Mouse (Mus musculus): ENCODE results near the gene Clec4f. TPM values are rescaled to one million over a fixed set of nuclear protein-coding genes. Genes with fewer than 3 reads are reported as not detected.
"Not testable (repeated sequence)": the region's sequence is repeated elsewhere in the genome, so short reads cannot be mapped to it uniquely, and the experiment has no call there.

Gene Clec4f
- polyA plus RNA-seq, 1 experiment from 2014 or later, result not detected

GRCm38 (mm10) chr6:83646715-83647114, 9.3 kb downstream of the Clec4f start:
- ATAC-seq, result no peak
- 82% methylated on average over 10 of the region's 10 CpGs for WGBS
- no peaks in the 10 kb centered on the region for H3K36me3 ChIP-seq (ENCODE audit: insufficient read depth, low read length)
- TF ChIP-seq CTCF (IDR thresholded peaks at IDR 0.05), result no peak
- no peak overlapping the region for H3K4me3 ChIP-seq (ENCODE audit: low read depth, low read length)
- DNase-seq (ENCODE audit: low spot score), result no peak
- no peak overlapping the region for H3K27ac ChIP-seq (ENCODE audit: low read length)
- no peaks in the 10 kb centered on the region for H3K9me3 ChIP-seq (ENCODE audit: low read length)
- no peak overlapping the region for H3K9ac ChIP-seq (replicated peaks; ENCODE audit: low read depth)
- H3K4me1 ChIP-seq (ENCODE audit: insufficient read depth, low read depth, low read length), result no peaks in the 10 kb centered on the region
- no peaks in the 10 kb centered on the region for H3K27me3 ChIP-seq (replicated peaks; ENCODE audit: insufficient read depth, low read length)
- no peak overlapping the region for H3K4me2 ChIP-seq (replicated peaks; ENCODE audit: low read depth, low read length)

- TF ChIP-seq CTCF (IDR thresholded peaks at IDR 0.05), result no peak
- no peak for TF ChIP-seq EP300 (IDR thresholded peaks at IDR 0.05)
- Histone ChIP-seq H3K4me2 (replicated peaks; ENCODE audit: low read depth, low read length) (no peak overlapping the region), H3K4me3 (ENCODE audit: low read depth, low read length) (no peak overlapping the region), H3K27me3 (replicated peaks; ENCODE audit: insufficient read depth, low read length) (no peaks in the 10 kb centered on the region), H3K36me3 (ENCODE audit: insufficient read depth, low read length) (no peaks in the 10 kb centered on the region), H3K27ac (ENCODE audit: low read length) (no peak overlapping the region), H3K9ac (replicated peaks; ENCODE audit: low read depth) (no peak overlapping the region), H3K4me1 (ENCODE audit: insufficient read depth, low read depth, low read length) (no peaks in the 10 kb centered on the region), H3K9me3 (ENCODE audit: low read length) (no peaks in the 10 kb centered on the region)
- ATAC-seq (no peak), DNase-seq (ENCODE audit: low spot score) (no peak)
- 60% methylated on average over 1 of the region's 1 CpGs for WGBS
Observed at GRCm38 (mm10) chr6:83635329-83635728, 20.7 kb downstream of the Clec4f start.

GRCm38 (mm10) chr6:83634631-83635030, 21.4 kb downstream of the Clec4f start:
- H3K4me1 ChIP-seq (ENCODE audit: insufficient read depth, low read depth, low read length), result not testable (repeated sequence)

DNA sequence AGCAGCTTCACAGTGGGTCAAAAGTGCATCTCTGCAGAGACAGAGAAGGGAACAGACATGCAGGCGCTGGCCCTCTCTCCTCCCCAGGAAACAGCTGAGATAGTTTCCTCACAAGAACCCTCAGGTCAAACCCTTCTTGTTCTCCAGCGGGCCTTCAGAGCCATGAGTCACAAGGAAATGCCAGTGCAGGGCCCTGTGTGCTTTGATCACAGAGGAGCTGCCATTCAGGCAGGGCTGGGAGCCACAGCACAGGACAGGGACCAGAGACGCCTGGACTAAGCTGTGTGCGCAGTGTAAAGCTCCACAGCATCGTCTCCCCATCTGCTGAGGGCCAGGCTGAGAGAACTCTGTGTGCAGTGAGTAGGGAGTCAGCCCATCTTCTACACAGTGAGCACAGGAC, 21.9 kb downstream of the Clec4f start:
- not testable (repeated sequence) for DNase-seq (ENCODE audit: low spot score); H3K9ac ChIP-seq (replicated peaks; ENCODE audit: low read depth); H3K9me3 ChIP-seq (ENCODE audit: low read length); H3K4me1 ChIP-seq (ENCODE audit: insufficient read depth, low read depth, low read length); H3K4me3 ChIP-seq (ENCODE audit: low read depth, low read length); H3K27me3 ChIP-seq (replicated peaks; ENCODE audit: insufficient read depth, low read length); H3K27ac ChIP-seq (ENCODE audit: low read length); H3K36me3 ChIP-seq (ENCODE audit: insufficient read depth, low read length); H3K4me2 ChIP-seq (replicated peaks; ENCODE audit: low read depth, low read length)
- 31% methylated on average over 5 of the region's 5 CpGs for WGBS
- peak; percentile 48 for ATAC-seq

More at GRCm38 (mm10) chr6:83634631-83635030, 21.4 kb downstream of the Clec4f start:
- 63% methylated on average over 4 of the region's 4 CpGs for WGBS
- H3K36me3 ChIP-seq (ENCODE audit: insufficient read depth, low read length); H3K27ac ChIP-seq (ENCODE audit: low read length); DNase-seq (ENCODE audit: low spot score); H3K4me2 ChIP-seq (replicated peaks; ENCODE audit: low read depth, low read length); ATAC-seq; H3K9ac ChIP-seq (replicated peaks; ENCODE audit: low read depth); H3K9me3 ChIP-seq (ENCODE audit: low read length); H3K4me3 ChIP-seq (ENCODE audit: low read depth, low read length); H3K27me3 ChIP-seq (replicated peaks; ENCODE audit: insufficient read depth, low read length): not testable (repeated sequence)

DNA sequence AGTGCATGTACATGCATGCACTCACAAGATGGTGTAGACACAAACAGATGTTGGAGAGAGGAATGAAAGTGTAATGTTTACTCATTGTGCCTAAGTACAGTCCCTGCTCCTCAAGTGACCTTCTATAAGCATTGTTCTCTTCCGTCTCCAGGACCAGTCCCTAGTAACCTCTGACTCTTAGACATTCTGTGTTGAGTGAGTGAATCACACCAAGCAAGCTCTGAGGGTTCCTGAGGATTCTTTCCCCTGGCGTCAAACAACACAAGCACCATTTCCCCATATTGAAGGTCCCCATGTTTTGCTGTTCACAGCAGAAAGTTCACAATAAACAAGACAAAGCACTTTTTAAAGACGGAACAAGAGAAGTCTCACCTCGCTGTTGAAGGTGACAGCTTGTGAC, 24.2 kb downstream of the Clec4f start:
- Histone ChIP-seq H3K4me2 (replicated peaks; ENCODE audit: low read depth, low read length) (no peak overlapping the region), H3K36me3 (ENCODE audit: insufficient read depth, low read length) (no peaks in the 10 kb centered on the region), H3K4me1 (ENCODE audit: insufficient read depth, low read depth, low read length) (no peaks in the 10 kb centered on the region), H3K4me3 (ENCODE audit: low read depth, low read length) (no peak overlapping the region), H3K9ac (replicated peaks; ENCODE audit: low read depth) (no peak overlapping the region), H3K27me3 (replicated peaks; ENCODE audit: insufficient read depth, low read length) (no peaks in the 10 kb centered on the region; the same call in 1 of the 2 replicates), H3K9me3 (ENCODE audit: low read length) (no peaks in the 10 kb centered on the region), H3K27ac (ENCODE audit: low read length) (no peak overlapping the region)
- ATAC-seq (peak; percentile 49), DNase-seq (ENCODE audit: low spot score) (no peak)
- 52% methylated on average over 4 of the region's 4 CpGs for WGBS
- TF ChIP-seq EP300 (IDR thresholded peaks at IDR 0.05) (no peak), CTCF (IDR thresholded peaks at IDR 0.05) (no peak)

DNA sequence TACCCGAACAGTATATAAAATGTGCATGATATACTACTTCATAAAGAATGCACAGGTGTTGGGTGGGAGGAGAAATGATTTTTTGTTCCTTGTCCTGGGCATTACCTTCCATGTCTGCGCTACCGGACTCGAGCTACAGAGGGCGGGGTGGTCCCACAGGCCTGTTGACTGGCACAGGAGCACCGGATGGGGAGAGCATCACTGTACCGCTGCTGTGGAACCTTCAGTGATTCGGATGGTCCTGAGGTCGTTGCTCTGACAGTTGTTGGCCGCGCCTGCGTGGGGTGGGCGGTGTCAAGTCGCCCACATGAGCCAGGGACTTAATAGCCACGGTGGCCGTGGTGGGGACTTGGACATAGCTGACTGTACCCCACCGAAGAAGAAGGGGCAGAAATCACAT, 29.2 kb downstream of the Clec4f start:
- Histone ChIP-seq H3K36me3 (ENCODE audit: insufficient read depth, low read length) (no peaks in the 10 kb centered on the region), H3K27ac (ENCODE audit: low read length) (no peak overlapping the region), H3K4me1 (ENCODE audit: insufficient read depth, low read depth, low read length) (no peaks in the 10 kb centered on the region), H3K27me3 (replicated peaks; ENCODE audit: insufficient read depth, low read length) (no peaks in the 10 kb centered on the region; the same call in 1 of the 2 replicates), H3K9ac (replicated peaks; ENCODE audit: low read depth) (no peak overlapping the region), H3K4me2 (replicated peaks; ENCODE audit: low read depth, low read length) (no peak overlapping the region), H3K9me3 (ENCODE audit: low read length) (no peaks in the 10 kb centered on the region), H3K4me3 (ENCODE audit: low read depth, low read length) (no peak overlapping the region)
- TF ChIP-seq CTCF (IDR thresholded peaks at IDR 0.05) (peak; percentile 26), EP300 (IDR thresholded peaks at IDR 0.05) (no peak)
- no peak for ATAC-seq
- 55% methylated on average over 17 of the region's 17 CpGs for WGBS
- DNase-seq (ENCODE audit: low spot score), result no peak

- 58% methylated on average over 9 of the region's 9 CpGs for WGBS
- Histone ChIP-seq H3K27me3 (replicated peaks; ENCODE audit: insufficient read depth, low read length) (no peaks in the 10 kb centered on the region), H3K4me2 (replicated peaks; ENCODE audit: low read depth, low read length) (no peak overlapping the region), H3K4me1 (ENCODE audit: insufficient read depth, low read depth, low read length) (no peaks in the 10 kb centered on the region), H3K36me3 (ENCODE audit: insufficient read depth, low read length) (no peaks in the 10 kb centered on the region), H3K9me3 (ENCODE audit: low read length) (no peaks in the 10 kb centered on the region), H3K27ac (ENCODE audit: low read length) (no peak overlapping the region), H3K4me3 (ENCODE audit: low read depth, low read length) (no peak overlapping the region), H3K9ac (replicated peaks; ENCODE audit: low read depth) (no peak overlapping the region)
- ATAC-seq (no peak), DNase-seq (ENCODE audit: low spot score) (no peak)
- TF ChIP-seq EP300 (IDR thresholded peaks at IDR 0.05) (no peak), CTCF (IDR thresholded peaks at IDR 0.05) (no peak)
Observed at GRCm38 (mm10) chr6:83619955-83620354, 36.0 kb downstream of the Clec4f start.
